Mouse (Mus musculus) stomach, postnatal 0 days (tissue): ENCODE measurements at regions not wholly inside any gene's neighbourhood (a gene's known extent, or its start where the extent isn't known, plus 50 kb on each side); places are given as distances from the start of the nearest gene placed in this dataset.

Source experiments
- ATAC-seq: fragments of 200-750 bp; cut with Nextera tagmentation; 2 replicates; pipeline ENCODE4 v1.8.0; 2017; ENCODE audit not compliant: low FRiP score, low TSS enrichment
- DNase-seq: peaks from one replicate; pipeline ENCODE4 v3.0.0-alpha.2; 2016; ENCODE audit warnings: low spot score
- H3K27ac ChIP-seq: fragments of 300-500 bp; sonication (generic); replicated peaks from 2 replicates; pipeline ENCODE4 v1.5.1; 2014; ENCODE audit warnings: mild to moderate bottlenecking, control low read depth
- H3K27me3 ChIP-seq: fragments of 300-500 bp; sonication (generic); 2 replicates; pipeline ENCODE4 v1.6.1; 2014; ENCODE audit warnings: low read length; ENCODE audit not compliant: control insufficient read depth, insufficient read depth
- H3K36me3 ChIP-seq: fragments of 300-500 bp; sonication (generic); 2 replicates; pipeline ENCODE4 v1.6.1; 2014; ENCODE audit warnings: low read length, mixed read lengths; ENCODE audit not compliant: control insufficient read depth, insufficient read depth
- H3K4me1 ChIP-seq: fragments of 300-500 bp; sonication (generic); replicated peaks from 2 replicates; pipeline ENCODE4 v1.6.1; 2014; ENCODE audit warnings: antibody characterized with exemption; ENCODE audit not compliant: control insufficient read depth, insufficient read depth
- H3K4me2 ChIP-seq: fragments of 300-500 bp; sonication (generic); replicated peaks from 2 replicates; pipeline ENCODE4 v1.6.1; 2014; ENCODE audit warnings: low read depth, mild to moderate bottlenecking, control low read depth, moderate library complexity
- H3K4me3 ChIP-seq: fragments of 300-500 bp; sonication (generic); 2 replicates; pipeline ENCODE4 v1.5.1; 2014; ENCODE audit warnings: low read depth, low read length, control low read depth
- H3K9ac ChIP-seq: fragments of 300-500 bp; sonication (generic); 2 replicates; pipeline ENCODE4 v1.6.1; 2014; ENCODE audit warnings: mild to moderate bottlenecking, low read length, control low read depth, mixed read lengths
- H3K9me3 ChIP-seq: fragments of 300-500 bp; sonication (generic); 2 replicates; pipeline ENCODE4 v1.6.1; 2016; ENCODE audit warnings: low read length; ENCODE audit not compliant: control insufficient read depth
- CTCF ChIP-seq: IDR thresholded peaks from 2 replicates; pipeline ENCODE4 v1.5.1; 2016; ENCODE audit warnings: antibody characterized with exemption, low read depth, mild to moderate bottlenecking, moderate library complexity
- EP300 ChIP-seq: optimal IDR thresholded peaks from 2 replicates; pipeline ENCODE3; 2016; ENCODE audit warnings: antibody characterized with exemption
- WGBS: fragments of 180-500 bp; shearing (Covaris S2); extraction: QIAGEN DNeasy Blood & Tissue Kit; methylation state at CpG from one replicate; pipeline ENCODE4 v1.1.7; 2014; 5-methylcytosine and 5-hydroxymethylcytosine counted together

DNA sequence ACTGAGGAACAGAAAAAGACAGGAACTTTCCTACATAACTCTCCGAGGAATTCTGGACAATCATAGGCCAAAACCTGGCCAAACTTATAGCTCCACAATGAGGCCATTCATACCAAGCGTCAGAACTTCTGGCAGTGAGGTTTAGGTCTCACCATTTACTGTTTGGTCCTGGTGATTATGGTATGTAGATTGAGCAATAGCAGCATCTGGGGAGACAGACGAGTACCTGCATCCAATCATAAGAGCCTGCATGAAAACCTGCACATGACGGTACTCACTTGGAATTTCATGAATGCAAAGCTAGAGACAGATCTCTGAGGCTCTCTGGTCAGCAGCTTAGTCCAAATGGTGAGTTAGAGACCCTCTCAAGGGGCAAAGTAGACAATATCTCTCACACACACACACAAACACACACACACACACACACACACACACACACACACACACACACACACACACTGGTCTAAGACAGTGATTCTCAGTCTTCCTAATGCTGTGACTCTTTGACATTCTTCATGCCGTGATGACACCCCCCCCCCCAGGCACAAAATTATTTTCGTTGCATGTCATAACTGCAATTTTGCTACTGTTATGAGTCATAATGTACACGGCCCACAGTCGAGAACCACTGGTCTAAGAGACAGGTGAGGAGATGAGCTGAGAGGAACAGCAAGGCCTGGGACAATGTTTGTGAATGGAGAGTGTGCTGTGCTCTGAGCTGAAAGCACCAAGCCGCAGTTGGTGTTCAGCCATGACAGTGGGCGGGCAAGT lies 522.6 kb upstream of the Atp11b start:
- H3K9ac ChIP-seq = no peak overlapping the region
- no peaks in the 10 kb centered on the region for H3K9me3 ChIP-seq
- H3K27me3 ChIP-seq = no peaks in the 10 kb centered on the region
- H3K36me3 ChIP-seq = no peaks in the 10 kb centered on the region
- ATAC-seq (no peak), DNase-seq (no peak)
- no peak overlapping the region for H3K4me3 ChIP-seq
- no peaks in the 10 kb centered on the region for H3K4me1 ChIP-seq
- 66% methylated on average over 10 of the region's 10 CpGs for WGBS
- no peak overlapping the region for H3K4me2 ChIP-seq
- H3K27ac ChIP-seq = no peak overlapping the region
- TF ChIP-seq EP300 (no peak), CTCF (no peak)

- no peaks in the 10 kb centered on the region for H3K4me1 ChIP-seq
- TF ChIP-seq EP300 = no peak
- TF ChIP-seq CTCF = no peak
- H3K9ac ChIP-seq = no peak overlapping the region
- DNase-seq (no peak), ATAC-seq (no peak)
- no peaks in the 10 kb centered on the region for H3K9me3 ChIP-seq
- no peaks in the 10 kb centered on the region for H3K36me3 ChIP-seq
- no peaks in the 10 kb centered on the region for H3K27me3 ChIP-seq
- WGBS = 60% methylated on average over 1 of the region's 1 CpGs
- no peak overlapping the region for H3K27ac ChIP-seq
- H3K4me2 ChIP-seq = no peak overlapping the region
- H3K4me3 ChIP-seq = no peak overlapping the region
Measured at GRCm38 (mm10) chr3:35232487-35232886, 521.4 kb upstream of the Atp11b start.

DNA sequence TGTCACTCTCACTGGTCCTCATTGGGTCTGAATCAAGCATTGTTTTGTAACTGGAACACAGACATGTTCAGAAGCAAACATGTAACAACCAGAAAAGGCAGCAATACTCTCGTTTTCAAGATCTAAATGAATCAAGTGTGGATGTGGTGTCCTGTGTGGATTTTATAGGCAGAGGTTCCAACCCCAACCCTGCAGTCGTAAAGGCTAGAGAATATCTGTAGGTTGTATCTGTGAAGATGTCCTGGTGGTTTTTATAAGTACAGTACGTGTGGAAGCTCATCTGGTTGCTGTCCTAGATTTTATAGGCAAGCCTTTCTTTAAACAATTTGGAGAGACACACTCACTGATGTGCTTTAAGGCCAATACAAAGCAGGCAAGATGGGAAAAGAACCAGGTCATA lies 518.8 kb upstream of the Atp11b start:
- TF ChIP-seq EP300 = no peak
- WGBS = 76% methylated on average over 3 of the region's 3 CpGs
- no peak overlapping the region for H3K4me2 ChIP-seq
- H3K27ac ChIP-seq = no peak overlapping the region
- no peak overlapping the region for H3K4me3 ChIP-seq
- H3K9ac ChIP-seq = no peak overlapping the region
- no peaks in the 10 kb centered on the region for H3K27me3 ChIP-seq
- no peaks in the 10 kb centered on the region for H3K36me3 ChIP-seq
- ATAC-seq = no peak
- H3K9me3 ChIP-seq = no peaks in the 10 kb centered on the region
- H3K4me1 ChIP-seq = no peaks in the 10 kb centered on the region
- no peak for DNase-seq

- Histone ChIP-seq H3K4me1 (no peaks in the 10 kb centered on the region), H3K27ac (no peak overlapping the region), H3K27me3 (no peaks in the 10 kb centered on the region), H3K4me3 (no peak overlapping the region), H3K9me3 (no peaks in the 10 kb centered on the region), H3K4me2 (no peak overlapping the region), H3K9ac (no peak overlapping the region), H3K36me3 (no peaks in the 10 kb centered on the region)
- DNase-seq (no peak), ATAC-seq (no peak)
- 62% methylated on average over 5 of the region's 5 CpGs for WGBS
- TF ChIP-seq EP300 (no peak), CTCF (no peak)
Measured at GRCm38 (mm10) chr3:35235772-35236171, 518.1 kb upstream of the Atp11b start.

DNA sequence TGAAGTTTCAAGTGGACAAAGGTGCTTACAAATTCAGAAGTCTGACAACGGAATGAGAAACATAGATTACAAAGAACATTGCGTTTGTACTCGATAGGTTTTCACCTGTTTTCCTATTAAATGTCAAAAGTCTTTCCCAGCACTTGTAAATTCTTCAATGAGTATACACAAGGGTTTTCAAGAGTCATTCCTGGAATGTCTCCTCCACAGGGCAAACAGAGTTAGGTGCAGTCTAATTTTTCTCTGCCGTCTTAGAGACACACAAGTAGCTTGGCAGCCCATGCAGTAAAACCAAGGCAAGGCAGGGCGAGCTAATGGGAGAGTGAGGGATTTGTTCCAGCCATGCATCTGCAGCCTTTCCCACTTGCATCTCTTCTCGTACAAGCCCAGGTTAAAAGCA lies 516.6 kb upstream of the Atp11b start:
- Histone ChIP-seq H3K36me3 (no peaks in the 10 kb centered on the region), H3K9ac (no peak overlapping the region), H3K27me3 (no peaks in the 10 kb centered on the region), H3K9me3 (no peaks in the 10 kb centered on the region), H3K4me3 (no peak overlapping the region), H3K4me1 (no peaks in the 10 kb centered on the region), H3K27ac (no peak overlapping the region), H3K4me2 (no peak overlapping the region)
- 70% methylated on average over 6 of the region's 6 CpGs for WGBS
- no peak for TF ChIP-seq CTCF
- no peak for TF ChIP-seq EP300
- DNase-seq = no peak
- ATAC-seq = no peak

GRCm38 (mm10) chr3:35242349-35242748 lies 511.6 kb upstream of the Atp11b start:
- Histone ChIP-seq H3K27me3 (no peaks in the 10 kb centered on the region), H3K4me1 (no peaks in the 10 kb centered on the region), H3K27ac (no peak overlapping the region), H3K4me3 (no peak overlapping the region), H3K9ac (no peak overlapping the region), H3K36me3 (no peaks in the 10 kb centered on the region), H3K4me2 (no peak overlapping the region), H3K9me3 (no peaks in the 10 kb centered on the region)
- ATAC-seq (no peak), DNase-seq (no peak)
- TF ChIP-seq EP300 (no peak), CTCF (no peak)
- WGBS = 34% methylated on average over 6 of the region's 6 CpGs
